Mouse (Mus musculus): ENCODE results near the gene Ciart.
"Not testable (repeated sequence)": the region's sequence is repeated elsewhere in the genome, so short reads cannot be mapped to it uniquely, and the experiment has no call there.

Gene Ciart

GRCm38 (mm10) chr3:95881979-95882815, at the start of gene Ciart:
Ciart (minus strand) TSS chr3:95882251.
- DNase-seq (ENCODE audit: low spot score) = peak; percentile 98

GRCm38 (mm10) chr3:95931471-95931870, 49.4 kb upstream of the Ciart start:
- DNase-seq (ENCODE audit: low spot score) = no peak

DNA sequence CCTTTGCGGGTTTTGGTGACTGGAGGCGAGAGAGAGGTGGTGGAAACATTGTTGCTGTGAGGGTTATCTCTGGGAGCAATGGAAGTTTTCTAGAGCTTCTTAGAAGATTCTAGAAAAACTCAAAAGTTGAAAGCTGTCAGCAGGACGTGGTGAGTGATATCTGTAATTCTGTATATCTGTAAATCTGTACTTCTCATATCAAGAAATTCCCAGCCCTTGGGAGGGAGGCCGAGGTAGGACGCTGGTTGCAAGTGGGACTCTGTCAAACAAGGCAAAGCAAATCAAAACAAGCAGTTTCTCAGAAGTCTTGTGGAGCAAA, 48.4 kb upstream of the Ciart start:
- DNase-seq (ENCODE audit: low spot score) = no peak

GRCm38 (mm10) chr3:95929581-95930470, 47.8 kb upstream of the Ciart start:
- no peak for DNase-seq (ENCODE audit: low spot score)

DNA sequence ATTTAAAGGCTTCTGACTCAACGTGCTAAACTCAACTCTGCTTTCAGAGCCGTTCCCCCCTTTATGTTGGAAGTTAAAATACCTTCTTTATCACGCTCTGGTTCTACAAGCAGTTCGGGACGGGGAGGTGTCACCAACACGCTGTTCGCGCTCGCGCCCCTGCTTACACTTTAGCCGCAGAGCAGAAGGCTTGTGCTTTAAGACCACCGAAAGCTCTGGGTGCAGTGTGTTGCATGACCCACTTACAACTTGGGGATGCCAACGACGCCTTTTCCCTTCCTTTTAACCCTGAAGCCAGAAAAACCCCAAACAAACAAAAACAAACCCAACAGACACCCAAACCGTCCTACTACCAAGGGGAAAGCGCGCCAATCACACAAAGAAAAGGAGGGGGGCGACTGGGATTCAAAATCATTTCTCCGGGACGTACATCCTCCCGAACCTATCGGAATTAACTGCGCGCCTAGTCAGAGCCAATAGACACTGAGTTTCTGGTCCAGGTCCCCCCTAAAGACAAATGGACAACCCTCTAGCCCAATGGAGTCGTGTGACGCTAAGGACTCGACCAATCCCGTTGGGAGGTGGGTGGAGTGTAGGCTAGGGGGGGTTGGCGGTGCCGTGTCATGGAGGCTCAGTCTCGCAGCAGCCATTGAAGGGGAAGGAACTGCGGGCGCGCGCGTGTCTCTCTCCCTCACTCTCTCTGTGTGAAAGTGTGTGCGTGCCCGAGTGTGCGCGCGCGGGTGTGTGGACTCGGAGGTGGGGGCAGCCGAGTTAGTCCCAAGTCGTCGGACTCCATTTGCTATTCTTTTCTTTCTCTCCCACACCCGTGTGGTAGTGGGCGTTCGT, 46.8 kb upstream of the Ciart start, which contains the start of gene Anp32e:
Anp32e (plus strand) TSS at position 589 of the 846 bp plus-strand sequence.
- DNase-seq (ENCODE audit: low spot score) = peak; percentile 98

- no peak for DNase-seq (ENCODE audit: low spot score)
Measured at GRCm38 (mm10) chr3:95928261-95928657, 46.2 kb upstream of the Ciart start.

- no peak for DNase-seq (ENCODE audit: low spot score)
Measured at GRCm38 (mm10) chr3:95925087-95925486, 43.0 kb upstream of the Ciart start.

DNA sequence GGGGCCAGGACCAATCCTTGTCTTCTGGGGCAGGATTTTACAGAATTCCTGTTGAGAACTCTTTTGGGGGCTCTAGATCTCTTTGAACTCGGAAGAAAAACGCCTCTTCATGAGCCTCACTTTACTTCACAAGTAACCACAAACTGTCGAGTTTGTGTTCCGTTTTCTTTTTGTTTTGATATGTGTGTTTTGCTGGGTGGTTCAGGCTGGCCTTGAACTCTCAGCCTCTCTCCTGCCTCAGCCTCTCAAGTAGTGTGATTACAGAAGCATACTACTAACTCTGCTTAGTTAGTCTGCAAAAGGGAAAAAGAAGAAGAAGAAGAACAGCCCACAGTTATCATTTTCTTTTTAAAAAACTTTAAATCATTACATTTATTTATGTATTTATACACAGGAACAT, 42.1 kb upstream of the Ciart start:
- DNase-seq (ENCODE audit: low spot score) = no peak

GRCm38 (mm10) chr3:95923429-95923828, 41.4 kb upstream of the Ciart start:
- not testable (repeated sequence) for DNase-seq (ENCODE audit: low spot score)

GRCm38 (mm10) chr3:95920532-95920931, 38.5 kb upstream of the Ciart start:
- DNase-seq (ENCODE audit: low spot score) = not testable (repeated sequence)

- DNase-seq (ENCODE audit: low spot score) = no peak
Measured at GRCm38 (mm10) chr3:95916760-95917159, 34.7 kb upstream of the Ciart start.

DNA sequence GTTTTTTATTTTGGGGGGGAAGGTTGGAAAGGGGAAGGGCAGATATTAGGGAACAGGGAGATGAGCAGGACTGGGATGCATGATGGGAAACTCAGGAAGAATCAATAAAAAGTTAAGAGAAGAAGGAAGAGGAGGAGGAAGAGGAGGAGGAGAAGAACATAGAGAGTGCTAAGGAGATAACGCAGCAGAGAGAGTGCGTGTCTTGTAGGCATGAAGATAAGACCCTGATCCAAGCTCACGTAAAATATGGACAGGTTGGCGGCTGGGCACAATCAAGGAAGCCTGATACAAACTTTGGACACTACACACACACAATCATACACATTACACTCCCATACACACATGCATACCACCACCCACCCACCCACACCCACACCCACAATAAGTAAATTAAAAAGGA, 32.7 kb upstream of the Ciart start:
- DNase-seq (ENCODE audit: low spot score) = no peak

- DNase-seq (ENCODE audit: low spot score) = no peak
Measured at GRCm38 (mm10) chr3:95907613-95908012, 25.6 kb upstream of the Ciart start.

DNA sequence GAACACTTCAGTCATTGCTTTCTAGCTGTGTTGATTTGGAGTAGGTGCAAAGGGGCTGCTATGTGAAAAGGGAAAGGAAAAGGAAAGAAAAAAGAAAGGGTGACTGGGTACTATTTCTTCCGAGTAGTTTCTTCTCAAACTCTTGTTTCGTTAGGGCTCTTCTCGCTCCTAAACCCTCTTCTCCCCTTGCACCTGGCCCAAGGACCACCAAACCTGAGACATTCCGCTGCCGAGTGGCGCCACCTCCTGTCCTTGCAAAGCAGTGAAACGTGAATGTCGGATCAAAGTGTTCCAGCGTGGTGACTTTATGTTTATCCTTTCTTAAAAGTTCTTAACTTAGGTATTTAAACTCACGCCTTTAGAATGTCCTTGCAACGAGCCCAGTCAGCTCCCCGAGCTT, 24.8 kb upstream of the Ciart start:
- no peak for DNase-seq (ENCODE audit: low spot score)

- peak; percentile 46 for DNase-seq (ENCODE audit: low spot score)
Measured at GRCm38 (mm10) chr3:95905940-95906492, 24.0 kb upstream of the Ciart start.

DNA sequence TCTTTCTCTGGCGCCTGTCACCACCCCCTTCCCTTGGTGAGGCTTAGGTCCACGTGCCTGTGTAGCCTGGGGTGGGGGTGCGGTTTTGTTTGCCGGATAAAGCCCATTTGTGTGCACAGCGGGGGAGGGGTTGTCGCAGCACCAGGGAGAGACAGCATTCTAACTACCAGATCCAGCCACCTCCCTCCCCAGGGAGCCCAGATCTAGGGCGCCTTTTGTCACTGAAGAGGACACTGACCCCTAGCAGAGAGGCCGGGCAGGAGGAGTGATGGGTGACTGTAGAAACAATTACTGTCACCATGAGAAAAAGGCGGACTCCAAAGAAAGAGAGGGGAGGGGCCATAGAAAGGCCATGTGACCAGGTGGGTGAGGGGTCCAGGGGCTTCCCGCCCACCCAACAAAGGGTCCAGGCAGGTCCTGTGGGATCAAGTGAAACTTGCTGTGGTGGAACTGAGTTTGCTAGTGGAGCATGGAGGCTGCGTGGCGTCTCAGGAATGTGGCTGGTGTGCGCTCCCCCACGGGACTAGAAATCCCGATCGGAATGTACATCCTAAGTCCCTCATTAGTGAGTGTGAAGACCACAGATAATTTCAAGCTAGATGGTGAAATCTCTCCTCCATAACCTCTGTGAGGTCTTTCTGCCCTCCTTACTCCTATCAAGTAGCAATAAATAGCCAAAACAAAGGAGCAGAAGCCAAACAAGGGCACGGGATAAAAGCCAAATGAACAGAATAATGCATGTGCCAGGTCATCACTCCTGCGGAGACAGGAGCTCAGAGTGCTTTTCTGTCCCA, 23.3 kb upstream of the Ciart start:
- peak; percentile 80 for DNase-seq (ENCODE audit: low spot score)

- DNase-seq (ENCODE audit: low spot score) = no peak
Measured at GRCm38 (mm10) chr3:95904568-95904967, 22.5 kb upstream of the Ciart start, which contains the start of gene Car14. Car14 (minus strand) TSS chr3:95904691.

DNA sequence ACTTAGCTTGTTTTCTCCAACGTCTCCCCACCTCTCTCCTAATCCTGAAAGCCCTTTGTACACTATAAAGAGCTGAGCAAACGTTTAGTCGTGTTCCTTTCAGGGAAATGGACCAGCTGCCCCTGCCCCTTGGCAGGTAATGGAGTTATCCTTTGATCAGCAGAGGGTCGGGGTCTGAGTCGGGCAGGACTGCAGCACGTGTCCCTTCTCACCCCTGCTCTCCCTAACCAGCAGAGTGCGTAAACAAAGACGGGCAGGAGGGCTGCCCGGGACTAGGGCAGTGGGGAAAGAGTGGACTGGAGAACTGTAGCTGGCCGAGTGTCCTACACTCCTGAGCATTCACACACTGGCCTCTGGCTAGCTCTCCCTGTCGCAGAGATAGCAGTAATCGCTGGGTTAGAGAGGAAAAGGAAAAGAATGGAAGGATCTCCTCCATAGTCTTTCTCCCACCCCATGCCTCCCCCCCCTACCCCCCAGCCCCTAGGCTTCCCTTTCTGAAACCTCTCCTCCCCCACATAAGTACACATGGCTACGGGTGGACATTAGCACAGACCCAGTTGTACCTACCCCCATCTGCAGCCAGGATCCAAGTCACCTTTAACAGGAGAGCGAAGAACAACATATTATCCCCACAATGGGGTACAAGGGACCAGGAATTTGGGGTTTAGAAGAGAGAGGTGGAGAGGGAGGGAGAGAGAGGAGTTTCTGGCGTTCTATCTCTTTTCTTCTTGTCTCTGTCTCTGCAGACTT, 21.9 kb upstream of the Ciart start:
- no peak for DNase-seq (ENCODE audit: low spot score)

GRCm38 (mm10) chr3:95902643-95903042, 20.6 kb upstream of the Ciart start:
- DNase-seq (ENCODE audit: low spot score) = no peak

GRCm38 (mm10) chr3:95902373-95902625, 20.2 kb upstream of the Ciart start:
- no peak for DNase-seq (ENCODE audit: low spot score)

Measured in layer of hippocampus, adult 11-12 months (tissue).